Mouse (Mus musculus): ENCODE results near the gene Cdh22.

Cdh22 gene

DNA sequence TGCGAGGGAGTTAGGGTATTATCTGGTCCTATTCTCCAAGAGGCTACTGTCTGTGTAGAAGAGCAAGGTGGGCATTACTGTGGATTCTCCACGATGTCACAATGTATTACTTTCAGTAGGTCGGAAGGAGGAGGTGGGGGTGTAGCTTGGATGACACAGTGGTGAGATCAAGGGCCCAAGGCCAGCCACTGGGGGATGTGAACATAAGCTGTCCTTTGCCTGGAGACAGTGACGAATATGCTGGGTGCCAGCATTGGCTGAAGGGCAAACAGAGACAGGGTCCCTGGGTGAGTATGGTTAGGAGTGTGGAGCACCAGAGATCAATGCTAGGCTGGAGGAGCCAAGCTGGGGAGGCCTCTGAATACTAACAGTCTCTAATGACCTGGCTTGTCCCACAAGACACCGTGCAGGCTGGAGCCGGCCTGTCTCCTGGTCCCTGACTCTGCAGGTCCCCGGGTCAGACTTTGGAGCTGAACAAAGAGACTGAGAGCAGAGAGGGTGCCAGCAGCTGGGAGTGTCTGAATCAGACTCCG, 143.2 kb downstream of the Cdh22 start:
- peak; percentile 86 to 94 for DNase-seq (ENCODE audit: inconsistent age in 2 of 2, low spot score in 1 of 2)

- peak in 1 of 2 experiments; percentile 40 for DNase-seq (ENCODE audit: inconsistent age in 2 of 2, low spot score in 1 of 2)
Observed at GRCm38 (mm10) chr2:165090650-165091049, 144.0 kb downstream of the Cdh22 start, which contains the start of gene 1700025C18Rik. Gene 1700025C18Rik (minus strand): TSS chr2:165090750.

DNA sequence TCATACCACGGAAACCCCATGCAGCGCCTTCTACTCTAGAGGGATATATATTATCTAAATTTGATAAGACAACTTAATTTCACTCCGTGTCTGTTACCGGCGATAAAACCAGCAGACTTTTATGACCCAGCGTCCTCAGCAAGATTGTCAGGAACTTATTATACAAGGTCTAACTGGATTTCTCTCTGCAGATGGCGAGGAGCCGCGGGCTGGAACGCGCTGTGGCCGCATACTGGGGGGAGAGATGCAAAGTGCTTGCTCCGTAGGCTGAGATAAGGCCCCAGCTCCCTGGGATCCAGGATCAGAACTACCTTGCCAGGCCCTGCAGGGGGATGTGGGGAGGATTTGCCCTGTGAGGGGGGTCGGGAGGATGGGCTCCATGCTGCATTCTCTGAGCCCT, 145.2 kb downstream of the Cdh22 start:
- no peak for DNase-seq (ENCODE audit: inconsistent age in 2 of 2, low spot score in 1 of 2)

GRCm38 (mm10) chr2:165086634-165087033, 148.0 kb downstream of the Cdh22 start:
- DNase-seq (ENCODE audit: inconsistent age in 2 of 2, low spot score in 1 of 2): no peak

GRCm38 (mm10) chr2:165081257-165081656, 153.4 kb downstream of the Cdh22 start:
- DNase-seq (ENCODE audit: inconsistent age in 2 of 2, low spot score in 1 of 2): no peak

- DNase-seq (ENCODE audit: inconsistent age in 2 of 2, low spot score in 1 of 2): peak; percentile 70 to 83
Observed at GRCm38 (mm10) chr2:165080657-165081056, 154.0 kb downstream of the Cdh22 start.

DNA sequence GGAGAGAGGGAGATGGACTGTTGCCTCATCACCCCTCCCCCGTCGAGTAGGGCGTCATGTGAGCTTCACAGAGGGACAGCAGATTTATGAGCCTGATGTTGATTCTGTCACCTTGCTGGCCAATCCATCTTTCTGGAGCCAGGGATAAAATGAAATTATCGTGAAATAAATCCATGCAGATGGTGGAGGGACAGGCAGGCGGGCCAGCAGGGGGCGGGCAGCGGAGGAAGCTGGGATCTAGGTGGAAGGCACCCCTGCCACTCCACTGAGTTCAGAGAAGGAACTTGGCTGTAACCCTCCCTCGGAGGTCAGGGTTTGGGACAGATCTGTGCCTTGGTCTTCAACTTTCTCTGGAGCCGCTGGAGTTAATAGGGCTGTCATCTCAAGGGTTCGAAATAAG, 156.0 kb downstream of the Cdh22 start:
- peak in 1 of 2 experiments; percentile 61 for DNase-seq (ENCODE audit: inconsistent age in 2 of 2, low spot score in 1 of 2)

GRCm38 (mm10) chr2:165078045-165078444, 156.6 kb downstream of the Cdh22 start:
- no peak for DNase-seq (ENCODE audit: inconsistent age in 2 of 2, low spot score in 1 of 2)

DNA sequence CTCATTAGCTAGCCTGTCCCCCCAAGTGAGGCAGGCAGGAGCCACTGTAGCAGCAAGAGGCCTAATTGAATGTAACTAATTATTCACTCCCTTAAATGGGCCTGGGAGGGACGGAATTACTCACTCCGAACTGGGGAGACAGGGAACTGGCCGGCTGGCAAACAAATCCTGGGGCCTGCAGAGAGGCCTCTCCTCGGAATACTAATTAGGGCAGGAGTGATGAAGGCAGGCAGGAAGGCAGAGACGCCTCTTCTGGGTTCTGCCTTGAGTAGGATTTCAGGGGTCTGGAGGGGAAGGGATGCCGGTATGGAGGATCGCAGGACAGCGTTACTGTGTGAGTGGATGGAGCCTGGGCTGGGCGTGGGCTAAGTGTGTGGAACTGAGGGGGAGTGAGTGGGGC, 157.6 kb downstream of the Cdh22 start:
- peak in 1 of 2 experiments; percentile 23 for DNase-seq (ENCODE audit: inconsistent age in 2 of 2, low spot score in 1 of 2)

DNA sequence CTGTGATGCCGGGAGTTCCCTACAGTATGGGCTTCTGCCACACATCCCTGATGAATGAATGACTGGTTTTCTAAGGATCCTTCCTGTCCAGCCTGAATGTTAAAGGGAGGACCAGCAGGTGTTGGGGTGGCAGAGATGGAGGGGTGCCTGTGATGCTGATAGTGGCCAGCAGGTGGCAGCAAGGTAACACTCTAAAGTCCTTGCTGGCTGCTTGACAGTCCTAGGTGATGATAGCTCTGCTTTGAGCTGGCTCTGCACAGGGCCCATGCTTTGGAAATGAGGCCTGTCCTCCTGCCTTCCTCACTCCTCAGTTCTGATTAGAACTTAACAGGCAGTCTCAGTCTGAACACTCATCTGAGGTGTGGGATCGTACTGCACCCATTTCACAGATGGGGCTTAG, 159.7 kb downstream of the Cdh22 start:
- DNase-seq (ENCODE audit: inconsistent age in 2 of 2, low spot score in 1 of 2): peak; percentile 81 to 94

DNA sequence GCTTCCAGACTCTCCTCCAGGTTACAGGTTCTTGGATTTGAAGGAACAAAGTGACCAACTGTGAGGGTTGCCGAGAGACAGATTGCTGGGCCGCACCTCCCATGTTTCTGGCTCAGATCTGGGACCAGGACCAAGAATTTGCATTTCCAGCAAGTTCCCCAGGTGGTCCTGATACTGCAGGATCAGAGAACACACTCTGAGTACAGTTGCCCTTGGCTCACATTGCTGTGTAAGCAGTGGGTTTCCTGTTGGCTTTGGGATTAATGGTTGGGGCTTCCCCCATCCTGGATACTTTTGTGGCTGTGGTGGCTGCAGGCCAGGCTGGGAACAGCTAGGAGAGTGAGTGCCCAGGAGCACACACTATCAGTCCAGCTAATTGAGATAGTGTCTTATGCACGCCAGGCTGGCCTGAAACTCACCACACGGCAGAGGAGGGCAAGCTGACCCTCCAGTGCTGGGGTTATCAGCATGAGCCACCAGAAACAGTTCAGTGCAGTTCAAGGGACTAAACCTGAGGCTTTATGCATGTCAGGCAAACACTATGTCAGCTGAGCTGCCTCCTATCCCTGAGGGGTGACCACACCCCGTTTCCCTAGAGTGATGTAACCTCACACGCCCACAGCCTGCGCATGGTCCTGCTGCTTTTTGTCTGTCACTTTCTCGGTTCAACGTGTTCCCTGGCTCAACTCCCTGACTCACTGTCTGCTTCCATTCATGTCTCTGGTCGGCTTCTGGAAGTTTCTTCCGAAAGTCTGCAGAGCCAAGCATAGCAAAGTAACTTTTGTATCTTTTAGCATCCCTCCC, 160.4 kb downstream of the Cdh22 start:
- no peak for DNase-seq (ENCODE audit: inconsistent age in 2 of 2, low spot score in 1 of 2)

- DNase-seq (ENCODE audit: inconsistent age in 2 of 2, low spot score in 1 of 2): no peak
Observed at GRCm38 (mm10) chr2:165073381-165073781, 161.3 kb downstream of the Cdh22 start.

GRCm38 (mm10) chr2:165070096-165070816, 164.4 kb downstream of the Cdh22 start:
- peak; percentile 55 to 84 for DNase-seq (ENCODE audit: inconsistent age in 2 of 2, low spot score in 1 of 2)

DNA sequence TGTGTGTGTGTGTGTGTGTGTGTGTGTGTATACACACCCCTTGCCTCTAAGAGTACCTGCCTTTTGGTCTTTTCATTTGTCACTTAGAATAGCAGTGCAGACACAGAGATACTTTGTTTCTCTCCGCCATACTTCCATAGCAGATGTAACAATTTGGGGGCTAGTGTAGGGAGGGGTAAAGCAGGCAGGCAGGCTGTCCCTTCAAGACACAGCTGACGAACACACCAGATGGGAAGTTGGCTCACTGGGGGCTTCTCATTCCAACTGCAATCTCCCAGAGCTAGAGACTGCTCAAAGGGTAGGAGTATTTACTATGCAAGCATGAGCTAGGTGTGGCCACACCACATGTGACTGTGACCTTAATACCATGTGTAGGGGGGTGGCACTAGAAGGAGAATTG, 165.8 kb downstream of the Cdh22 start:
- DNase-seq (ENCODE audit: inconsistent age in 2 of 2, low spot score in 1 of 2): no peak

- no peak for DNase-seq (ENCODE audit: inconsistent age in 2 of 2, low spot score in 1 of 2)
Observed at GRCm38 (mm10) chr2:165064489-165064888, 170.2 kb downstream of the Cdh22 start.

DNA sequence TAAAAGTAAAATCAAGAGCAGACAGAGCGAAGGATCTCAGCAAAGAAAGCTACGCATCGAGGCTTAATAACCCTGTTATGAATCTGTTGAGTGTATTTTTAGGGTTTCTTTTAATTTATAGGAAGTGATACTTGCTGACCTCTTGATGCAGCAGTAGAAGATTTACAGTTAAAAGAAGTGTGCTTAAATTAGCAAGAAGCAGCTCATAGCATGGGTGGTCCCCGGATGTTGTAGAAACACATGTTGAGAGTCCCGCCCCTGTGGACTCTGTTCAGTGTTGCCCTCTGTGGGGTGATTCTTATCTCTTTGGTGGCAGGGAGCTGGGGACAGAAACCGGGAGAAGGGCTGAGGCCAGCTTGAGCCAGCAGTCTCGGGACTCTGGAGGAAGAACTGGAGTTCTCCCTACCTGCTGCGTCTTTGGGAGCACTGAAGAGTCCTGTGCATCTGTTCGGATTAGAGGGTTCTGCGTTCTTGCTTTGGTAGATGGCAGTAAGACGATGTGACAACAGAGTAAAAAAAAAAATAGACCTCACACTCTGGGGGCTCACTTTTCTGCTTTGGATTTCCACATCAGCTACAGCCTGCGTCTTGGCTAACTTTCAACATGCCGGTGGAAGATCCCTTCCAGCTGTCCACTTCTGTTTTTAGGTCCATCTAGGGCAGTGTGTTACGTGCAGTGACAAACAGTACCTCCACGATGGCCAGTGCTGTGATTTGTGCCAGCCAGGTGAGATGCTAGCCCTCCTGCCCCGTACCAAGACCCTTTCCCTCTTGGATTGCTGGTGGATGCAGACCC, 172.8 kb downstream of the Cdh22 start:
- DNase-seq (ENCODE audit: inconsistent age in 2 of 2, low spot score in 1 of 2): no peak
